Mouse (Mus musculus) stomach, embryonic 14.5 days (tissue): ENCODE data around the gene Ceacam16. TPM values are rescaled to one million over a fixed set of nuclear protein-coding genes. Genes with fewer than 3 reads are reported as not detected.

Experiments used
- ATAC-seq: fragments of 200-750 bp; cut with Nextera tagmentation; 2 replicates; pipeline ENCODE4 v1.8.0; 2017; ENCODE audit warnings: low read depth, moderate TSS enrichment; ENCODE audit not compliant: insufficient number of reproducible peaks, insufficient read depth, low FRiP score
- H3K27ac ChIP-seq: fragments of 300-500 bp; sonication (generic); 2 replicates; pipeline ENCODE4 v1.5.1; 2014; ENCODE audit warnings: mild to moderate bottlenecking, low read length, moderate library complexity, mixed read lengths
- H3K27me3 ChIP-seq: fragments of 300-500 bp; sonication (generic); 2 replicates; pipeline ENCODE4 v1.6.1; 2014; ENCODE audit warnings: low read length, control low read depth, mixed read lengths; ENCODE audit not compliant: control insufficient read depth, insufficient read depth
- H3K36me3 ChIP-seq: fragments of 300-500 bp; sonication (generic); 2 replicates; pipeline ENCODE4 v1.6.1; 2014; ENCODE audit warnings: mild to moderate bottlenecking, control low read depth, low read length, moderate library complexity, mixed read lengths; ENCODE audit not compliant: control insufficient read depth, insufficient read depth
- H3K4me1 ChIP-seq: fragments of 300-500 bp; sonication (generic); 2 replicates; pipeline ENCODE4 v1.6.1; 2014; ENCODE audit warnings: low read length, control low read depth, mixed read lengths; ENCODE audit not compliant: control insufficient read depth, insufficient read depth
- H3K4me2 ChIP-seq: fragments of 300-500 bp; sonication (generic); replicated peaks from 2 replicates; pipeline ENCODE4 v1.6.1; 2014; ENCODE audit warnings: low read depth, low read length, control low read depth
- H3K4me3 ChIP-seq: fragments of 300-500 bp; sonication (generic); 2 replicates; pipeline ENCODE4 v1.5.1; 2014; ENCODE audit warnings: low read depth, low read length, control low read depth
- H3K9ac ChIP-seq: fragments of 300-500 bp; sonication (generic); replicated peaks from 2 replicates; pipeline ENCODE4 v1.6.1; 2014; ENCODE audit warnings: low read depth, mild to moderate bottlenecking, control low read depth, low read length, moderate library complexity, mixed read lengths
- H3K9me3 ChIP-seq: fragments of 300-500 bp; sonication (generic); 2 replicates; pipeline ENCODE4 v1.6.1; 2016; ENCODE audit warnings: low read depth, low read length, control low read depth; ENCODE audit not compliant: control insufficient read depth
- WGBS: fragments of 180-500 bp; shearing (Covaris S2); extraction: QIAGEN DNeasy Blood & Tissue Kit; methylation state at CpG from one replicate; pipeline ENCODE4 v1.1.7; 2014; 5-methylcytosine and 5-hydroxymethylcytosine counted together
- polyA plus RNA-seq: library from polyadenylated mRNA; unstranded; fragments of >200 nt; fragmentation: Nextera tagmentation; extraction: Ambion mirVana; gene quantifications from 2 replicates; pipeline ENCODE4 v1.2.1, GENCODE M21; 2014

Ceacam16 gene
- polyA plus RNA-seq, 1 experiment from 2014 or later, result not detected

GRCm38 (mm10) chr7:19822604-19823058 lies 38.5 kb downstream of the Ceacam16 start, which contains the start of gene Bcl3:
Gene Bcl3 (minus strand): TSS chr7:19822770.
- Histone ChIP-seq H3K9me3 (no peaks in the 10 kb centered on the region; the same call in 1 of the 2 replicates), H3K27ac (peak within 1 kb of the TSS; percentile 91), H3K27me3 (no peaks in the 10 kb centered on the region), H3K4me3 (peak within 1 kb of the TSS; percentile 47), H3K4me2 (peak within 1 kb of the TSS; percentile 87), H3K36me3 (no peaks in the 10 kb centered on the region), H3K9ac (peak within 1 kb of the TSS; percentile 71), H3K4me1 (peaks cover 34% of the 10 kb centered on the region)
- WGBS, result 2% methylated on average over 35 of the region's 42 CpGs
- 0 out of 2 replicates have a peak, but pooled peaks have one; percentile 8 for ATAC-seq

- no peaks in the 10 kb centered on the region for H3K27me3 ChIP-seq
- no peaks in the 10 kb centered on the region for H3K36me3 ChIP-seq
- peak overlapping the region; percentile 87 for H3K4me2 ChIP-seq
- H3K9me3 ChIP-seq, result no peaks in the 10 kb centered on the region; the same call in 1 of the 2 replicates
- peak overlapping the region; percentile 71 for H3K9ac ChIP-seq
- 5% methylated on average over 20 of the region's 20 CpGs for WGBS
- H3K4me1 ChIP-seq, result peaks cover 38% of the 10 kb centered on the region
- H3K4me3 ChIP-seq, result peak overlapping the region; percentile 47
- no peak for ATAC-seq
- H3K27ac ChIP-seq, result peak overlapping the region; percentile 41; the same call in 1 of the 2 replicates
These were observed 38.9 kb downstream of the Ceacam16 start for GRCm38 (mm10) chr7:19822193-19822592.

GRCm38 (mm10) chr7:19821633-19822032 lies 39.5 kb downstream of the Ceacam16 start:
- H3K4me1 ChIP-seq, result peaks cover 39% of the 10 kb centered on the region
- peak overlapping the region; percentile 87 for H3K4me2 ChIP-seq
- no peak for ATAC-seq
- no peaks in the 10 kb centered on the region for H3K27me3 ChIP-seq
- H3K36me3 ChIP-seq, result no peaks in the 10 kb centered on the region
- H3K27ac ChIP-seq, result no peak overlapping the region
- no peaks in the 10 kb centered on the region; the same call in 1 of the 2 replicates for H3K9me3 ChIP-seq
- peak overlapping the region; percentile 47 for H3K4me3 ChIP-seq
- H3K9ac ChIP-seq, result no peak overlapping the region; the same call in 1 of the 2 replicates
- WGBS, result 75% methylated on average over 7 of the region's 7 CpGs

- WGBS, result 82% methylated on average over 3 of the region's 3 CpGs
- Histone ChIP-seq H3K9ac (no peak overlapping the region), H3K9me3 (no peaks in the 10 kb centered on the region; the same call in 1 of the 2 replicates), H3K4me2 (no peak overlapping the region), H3K36me3 (no peaks in the 10 kb centered on the region), H3K4me3 (no peak overlapping the region), H3K27me3 (no peaks in the 10 kb centered on the region), H3K27ac (no peak overlapping the region), H3K4me1 (peaks cover 45% of the 10 kb centered on the region)
- ATAC-seq, result no peak
These were observed 40.6 kb downstream of the Ceacam16 start for GRCm38 (mm10) chr7:19820347-19821048.

- Histone ChIP-seq H3K4me1 (peaks cover 38% of the 10 kb centered on the region), H3K27ac (no peak overlapping the region), H3K27me3 (no peaks in the 10 kb centered on the region), H3K9ac (no peak overlapping the region), H3K4me3 (no peak overlapping the region), H3K9me3 (no peaks in the 10 kb centered on the region; the same call in 1 of the 2 replicates), H3K36me3 (no peaks in the 10 kb centered on the region), H3K4me2 (no peak overlapping the region)
- no peak for ATAC-seq
- 76% methylated on average over 7 of the region's 7 CpGs for WGBS
These were observed 42.2 kb downstream of the Ceacam16 start for GRCm38 (mm10) chr7:19818875-19819274.

GRCm38 (mm10) chr7:19818440-19818839 lies 42.7 kb downstream of the Ceacam16 start:
- Histone ChIP-seq H3K27ac (peak overlapping the region; percentile 73; the same call in 1 of the 2 replicates), H3K4me1 (peaks cover 34% of the 10 kb centered on the region), H3K9me3 (no peaks in the 10 kb centered on the region; the same call in 1 of the 2 replicates), H3K9ac (no peak overlapping the region), H3K36me3 (no peaks in the 10 kb centered on the region), H3K4me3 (no peak overlapping the region), H3K4me2 (no peak overlapping the region), H3K27me3 (no peaks in the 10 kb centered on the region)
- 69% methylated on average over 5 of the region's 5 CpGs for WGBS
- no peak for ATAC-seq

GRCm38 (mm10) chr7:19817382-19818105 lies 43.6 kb downstream of the Ceacam16 start:
- Histone ChIP-seq H3K4me2 (peak overlapping the region; percentile 50), H3K36me3 (no peaks in the 10 kb centered on the region), H3K9ac (no peak overlapping the region), H3K4me1 (peaks cover 26% of the 10 kb centered on the region), H3K9me3 (no peaks in the 10 kb centered on the region; the same call in 1 of the 2 replicates), H3K27me3 (no peaks in the 10 kb centered on the region), H3K4me3 (peak overlapping the region; percentile 33), H3K27ac (peak overlapping the region; percentile 73)
- ATAC-seq, result peak; percentile 79
- 5% methylated on average over 15 of the region's 15 CpGs for WGBS

- ATAC-seq, result peak; percentile 58
- H3K4me3 ChIP-seq, result peak overlapping the region; percentile 33
- H3K4me1 ChIP-seq, result peaks cover 23% of the 10 kb centered on the region
- no peak overlapping the region for H3K9ac ChIP-seq
- no peaks in the 10 kb centered on the region; the same call in 1 of the 2 replicates for H3K9me3 ChIP-seq
- H3K36me3 ChIP-seq, result no peaks in the 10 kb centered on the region
- 1% methylated on average over 28 of the region's 28 CpGs for WGBS
- peak overlapping the region; percentile 50 for H3K4me2 ChIP-seq
- H3K27me3 ChIP-seq, result no peaks in the 10 kb centered on the region
- H3K27ac ChIP-seq, result peak overlapping the region; percentile 73
These were observed 44.8 kb downstream of the Ceacam16 start for GRCm38 (mm10) chr7:19816224-19816771.
